Mouse (Mus musculus) cerebellum, postnatal 4 days (tissue): Measurements from ENCODE around the gene Atxn3.

Experiments
- DNase-seq, 2 experiments: peaks; one replicate each; pipeline ENCODE4 v3.0.0; 2022; ENCODE audit warnings: low spot score in 2 of 2, mixed read lengths in 1 of 2

The Atxn3 gene

DNA sequence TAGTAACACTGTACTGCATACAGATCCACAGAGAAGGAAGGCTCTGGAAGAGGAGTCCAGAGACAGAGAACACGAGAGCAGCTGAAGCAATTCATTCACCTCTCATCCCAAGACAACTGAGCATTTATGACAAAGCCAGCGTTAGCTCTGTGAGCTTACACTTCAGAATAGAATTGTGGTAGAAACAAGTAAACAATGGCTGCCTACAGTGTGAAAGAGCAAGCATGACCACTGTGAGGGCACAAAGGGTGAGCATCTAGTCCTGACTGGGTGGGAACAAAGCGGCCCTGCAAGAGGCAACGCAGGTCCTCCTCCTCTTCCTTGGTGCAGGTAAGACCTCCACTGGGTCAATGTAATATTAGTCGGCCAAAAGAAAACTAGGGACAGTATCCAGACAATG, 67.0 kb downstream of the Atxn3 start:
- no peak for DNase-seq

DNA sequence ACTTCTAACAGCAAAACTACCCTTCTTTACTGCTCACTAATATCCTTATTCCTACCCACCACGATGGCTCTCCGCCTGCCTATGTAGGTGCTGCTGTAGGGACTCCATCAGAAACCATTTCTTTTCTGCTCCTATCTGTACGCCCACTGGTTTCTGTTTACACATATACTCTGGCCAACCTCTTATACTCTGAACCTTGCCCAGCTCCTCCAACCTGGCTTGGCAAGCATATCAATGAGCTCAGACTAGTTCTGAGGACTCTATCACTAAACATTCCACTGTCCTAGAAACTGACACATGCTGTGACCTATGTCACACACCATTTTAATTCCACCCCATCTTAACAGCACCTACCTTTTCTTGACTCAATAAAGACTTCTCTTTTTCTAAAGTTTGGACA, 68.7 kb downstream of the Atxn3 start:
- no peak for DNase-seq

DNA sequence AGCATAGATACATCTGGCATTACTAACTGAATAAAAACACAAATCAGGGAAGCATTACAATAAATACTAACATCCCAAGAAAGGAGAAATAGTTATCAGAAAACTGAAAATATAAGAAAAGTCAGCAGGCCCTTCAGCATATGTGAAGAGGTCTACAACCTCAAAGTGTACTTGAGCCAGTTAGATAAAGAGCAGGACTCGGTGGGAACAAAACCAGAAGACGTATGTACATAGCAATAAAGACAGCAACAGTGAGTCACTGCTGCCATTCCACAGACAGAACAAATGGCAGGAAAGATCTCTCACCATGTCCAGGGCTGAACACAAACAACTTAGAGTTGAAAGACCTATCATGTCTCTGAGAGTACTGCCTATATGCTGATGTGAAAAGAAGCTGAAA, 69.7 kb downstream of the Atxn3 start:
- no peak for DNase-seq

DNA sequence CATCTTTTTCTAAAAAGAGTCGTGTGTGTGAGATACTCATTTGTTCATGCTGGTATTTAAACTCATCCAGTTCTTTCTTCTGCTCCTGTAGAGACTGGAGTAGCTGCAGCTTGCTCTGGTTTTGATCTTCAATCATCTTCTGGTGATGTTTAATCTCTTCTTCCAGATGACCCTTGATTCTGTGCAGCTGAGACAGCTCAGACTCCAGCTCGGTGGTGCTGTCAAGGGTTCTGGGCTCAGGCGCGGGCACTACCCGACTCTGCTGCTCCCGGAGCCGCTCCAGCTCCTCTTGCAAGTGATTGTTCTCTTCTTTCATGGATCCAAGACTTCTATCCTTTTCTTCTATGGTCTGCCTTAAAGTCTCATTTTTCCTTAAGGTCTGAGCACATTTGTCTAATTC, 73.1 kb downstream of the Atxn3 start:
- no peak for DNase-seq

DNA sequence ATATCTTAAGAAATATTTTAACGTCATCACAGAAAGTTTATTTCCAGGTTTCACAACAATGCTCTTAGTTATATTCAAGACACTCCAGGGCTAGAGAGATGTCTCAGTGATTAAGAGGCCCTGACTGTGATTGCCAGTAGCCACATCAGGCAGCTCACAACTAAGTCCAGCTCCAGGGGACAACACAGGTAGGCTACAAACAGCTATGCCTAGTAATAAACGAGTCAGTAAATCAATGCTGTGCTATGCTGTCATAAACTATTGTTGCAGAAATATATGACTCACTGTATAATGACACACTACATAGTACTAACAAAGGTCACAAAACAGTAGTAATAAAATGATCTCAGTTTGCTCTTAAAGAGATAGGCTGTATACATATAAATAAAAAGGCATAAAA, 81.7 kb downstream of the Atxn3 start:
- no peak for DNase-seq

DNA sequence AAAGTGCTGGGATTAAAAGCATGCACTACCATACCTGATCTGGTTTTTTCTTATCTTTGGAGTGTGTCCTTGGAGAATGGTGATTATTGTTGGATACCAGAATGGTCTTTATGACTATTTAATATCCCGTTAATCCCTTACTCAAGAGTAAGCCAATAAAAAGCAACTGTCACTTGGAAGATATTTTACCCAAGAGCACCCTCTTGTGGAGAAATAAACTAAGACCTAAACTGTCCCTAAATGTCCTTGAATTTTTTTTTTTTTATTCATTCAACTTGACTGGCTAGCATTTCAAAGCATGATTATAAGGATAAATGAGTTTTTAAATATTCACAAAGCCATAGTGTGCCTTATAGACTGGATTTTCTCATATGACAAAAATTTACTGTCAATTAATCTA, 82.9 kb downstream of the Atxn3 start:
- no peak for DNase-seq
